Mouse (Mus musculus) kidney, postnatal 36 days (tissue): ENCODE data around the gene Srf.

Source experiments
- DNase-seq, 2 experiments: peaks; one replicate each; pipeline ENCODE4 v3.0.0; 2021 to 2022; ENCODE audit warnings: mixed read lengths in 2 of 2

Gene Srf

GRCm38 (mm10) chr17:46554977-46555672 lies 850 bp downstream of the Srf start:
- DNase-seq: peak in 1 of 2 experiments; percentile 47

GRCm38 (mm10) chr17:46554646-46554976 lies 1.4 kb downstream of the Srf start:
- DNase-seq: peak; percentile 32 to 53

- DNase-seq: no peak
Measured at GRCm38 (mm10) chr17:46553926-46554325, 2.0 kb downstream of the Srf start.

- no peak for DNase-seq
Measured at GRCm38 (mm10) chr17:46553469-46553868, 2.5 kb downstream of the Srf start.

- DNase-seq: peak; percentile 95 to 97
Measured at GRCm38 (mm10) chr17:46552841-46553423, 3.0 kb downstream of the Srf start.

GRCm38 (mm10) chr17:46552151-46552550 lies 3.8 kb downstream of the Srf start:
- DNase-seq: no peak

GRCm38 (mm10) chr17:46551369-46551768 lies 4.6 kb downstream of the Srf start:
- DNase-seq: no peak

- DNase-seq: no peak
Measured at GRCm38 (mm10) chr17:46550904-46551303, 5.1 kb downstream of the Srf start.

- DNase-seq: no peak
Measured at GRCm38 (mm10) chr17:46549642-46550041, 6.3 kb downstream of the Srf start.

GRCm38 (mm10) chr17:46549193-46549592 lies 6.8 kb downstream of the Srf start:
- peak; percentile 87 to 94 for DNase-seq

GRCm38 (mm10) chr17:46548741-46549140 lies 7.2 kb downstream of the Srf start:
- peak; percentile 62 to 67 for DNase-seq

GRCm38 (mm10) chr17:46547923-46548322 lies 8.1 kb downstream of the Srf start:
- no peak for DNase-seq

GRCm38 (mm10) chr17:46546995-46547394 lies 9.0 kb downstream of the Srf start:
- DNase-seq: no peak

- DNase-seq: no peak
Measured at GRCm38 (mm10) chr17:46546591-46546990, 9.4 kb downstream of the Srf start.

- DNase-seq: peak; percentile 86 to 91
Measured at GRCm38 (mm10) chr17:46545813-46546564, 10.0 kb downstream of the Srf start, which contains the start of gene Cul9. Cul9 (minus strand) TSS chr17:46546388.

- no peak for DNase-seq
Measured at GRCm38 (mm10) chr17:46543661-46544060, 12.3 kb downstream of the Srf start.

- peak; percentile 67 to 91 for DNase-seq
Measured at GRCm38 (mm10) chr17:46525579-46526307, 30.2 kb downstream of the Srf start.

- DNase-seq: no peak
Measured at GRCm38 (mm10) chr17:46525065-46525464, 30.9 kb downstream of the Srf start.

- DNase-seq: peak in 1 of 2 experiments; percentile 44
Measured at GRCm38 (mm10) chr17:46521963-46522668, 33.9 kb downstream of the Srf start.

GRCm38 (mm10) chr17:46521174-46521573 lies 34.8 kb downstream of the Srf start:
- DNase-seq: no peak

- DNase-seq: no peak
Measured at GRCm38 (mm10) chr17:46520385-46520979, 35.5 kb downstream of the Srf start.

- DNase-seq: no peak
Measured at GRCm38 (mm10) chr17:46519971-46520370, 36.0 kb downstream of the Srf start.
